Mouse (Mus musculus): ENCODE data around the gene Phospho1.

- TF ChIP-seq CTCF (IDR thresholded peaks at IDR 0.05; ENCODE audit: low read depth, low read length): no peak
- no peak for TF ChIP-seq POLR2A (IDR thresholded peaks at IDR 0.05; ENCODE audit: extremely low read depth, insufficient read depth, low read length)
Measured at GRCm38 (mm10) chr11:95779366-95779765, 44.9 kb upstream of the Phospho1 start.

All from liver, adult 2 months (tissue).